Mouse (Mus musculus): ENCODE measurements around the gene Gm20388.

The Gm20388 gene

DNA sequence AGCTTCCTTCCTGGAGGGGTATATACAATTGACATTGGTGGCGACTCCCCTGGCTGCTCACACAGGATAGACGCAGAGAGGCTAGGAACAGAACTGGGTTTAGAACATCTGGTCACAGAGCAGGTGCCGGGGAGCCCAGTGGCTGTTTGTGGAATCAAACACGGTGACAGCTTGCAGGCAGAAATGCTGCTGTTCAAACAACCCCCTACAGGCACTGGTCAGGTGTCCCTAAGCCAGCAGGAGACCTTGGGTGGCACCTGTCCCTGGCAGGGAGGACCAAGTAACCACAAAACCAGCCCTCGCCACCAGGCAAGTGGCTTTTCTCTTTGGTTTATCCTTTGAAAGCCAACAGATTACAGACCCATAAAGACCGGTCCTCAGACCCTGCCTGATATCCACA lies 2761.3 kb downstream of the Gm20388 start:
- DNase-seq (ENCODE audit: extremely low spot score, low read depth, low spot score), result no peak

DNA sequence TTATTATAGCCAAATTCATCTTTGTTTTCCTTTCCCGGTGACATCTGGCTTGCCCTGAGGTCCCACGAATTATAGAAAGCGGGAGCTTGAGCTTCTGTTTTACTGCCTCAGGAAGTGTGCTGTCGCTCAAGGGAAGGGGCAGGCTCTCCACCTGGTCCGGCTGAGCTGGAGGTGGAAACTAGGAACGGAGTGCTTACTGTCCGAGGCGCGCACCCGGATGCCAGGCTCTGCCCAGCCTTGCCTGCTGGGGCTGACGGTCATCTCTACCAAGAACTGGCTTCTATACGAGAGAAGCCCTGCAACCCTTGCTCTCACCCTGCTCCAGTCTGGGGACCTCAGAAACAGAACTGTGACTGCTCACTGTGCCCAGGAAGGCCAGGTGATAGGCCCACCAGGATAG lies 2763.3 kb downstream of the Gm20388 start:
- no peak for DNase-seq (ENCODE audit: extremely low spot score, low read depth, low spot score)

DNA sequence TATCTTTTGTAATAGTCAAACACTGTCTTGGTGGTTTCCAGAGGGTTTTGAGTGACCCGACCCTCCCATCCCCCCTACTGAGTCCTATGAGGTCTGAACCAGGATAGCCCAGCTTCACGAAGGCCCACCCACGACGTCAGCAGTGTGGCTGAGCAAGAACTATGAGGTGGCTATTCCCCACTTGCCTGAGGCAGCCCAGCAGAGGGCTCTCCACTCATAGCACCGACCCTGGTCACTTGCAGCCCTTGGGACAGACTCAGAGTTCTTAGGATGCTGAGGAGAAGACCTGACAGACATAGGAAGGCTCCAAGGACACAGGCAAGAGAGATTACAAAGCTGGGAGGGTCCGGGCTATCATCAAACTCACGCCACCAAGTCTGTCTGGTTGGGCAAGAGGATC lies 2764.4 kb downstream of the Gm20388 start:
- no peak for DNase-seq (ENCODE audit: extremely low spot score, low read depth, low spot score)

DNA sequence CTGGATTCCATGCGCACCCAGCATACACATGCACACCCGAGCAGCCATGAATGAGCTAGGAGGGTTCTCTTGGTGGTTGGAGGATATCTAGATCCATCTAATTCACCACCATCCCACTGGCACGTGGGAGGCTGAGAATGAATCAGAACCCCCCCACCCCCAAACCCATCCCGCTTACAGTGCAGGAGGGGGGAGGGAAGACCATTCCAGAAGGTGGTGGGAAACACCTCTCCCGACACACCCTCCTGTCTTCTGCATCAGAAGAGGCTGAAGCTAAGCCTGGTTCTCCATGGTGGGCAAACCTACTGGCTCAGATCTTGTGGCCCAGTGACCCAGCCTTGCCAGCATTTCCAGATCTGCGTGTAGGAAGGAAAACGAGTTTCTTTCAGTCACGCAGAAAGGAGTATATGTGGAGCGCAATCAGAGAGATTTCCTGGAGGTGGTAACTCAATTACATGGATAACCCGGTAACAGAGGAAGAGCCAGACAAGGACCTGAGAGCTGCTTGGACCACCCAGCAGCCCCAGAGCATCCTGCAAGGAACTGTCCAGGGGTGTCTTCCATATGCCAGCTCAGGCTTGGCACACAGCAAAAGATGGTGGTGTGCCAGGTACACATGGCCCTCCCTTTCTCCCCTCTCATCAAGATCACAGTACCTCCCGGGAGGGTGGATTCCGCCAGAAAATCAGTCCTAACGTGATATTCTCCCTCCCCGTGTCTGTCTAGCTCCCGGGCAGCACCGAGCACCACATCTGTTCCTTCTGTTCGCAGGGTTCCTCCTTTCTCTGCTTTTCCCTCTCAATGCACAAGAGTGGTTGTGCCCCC lies 2765.2 kb downstream of the Gm20388 start:
- no peak for DNase-seq (ENCODE audit: extremely low spot score, low read depth, low spot score)

DNA sequence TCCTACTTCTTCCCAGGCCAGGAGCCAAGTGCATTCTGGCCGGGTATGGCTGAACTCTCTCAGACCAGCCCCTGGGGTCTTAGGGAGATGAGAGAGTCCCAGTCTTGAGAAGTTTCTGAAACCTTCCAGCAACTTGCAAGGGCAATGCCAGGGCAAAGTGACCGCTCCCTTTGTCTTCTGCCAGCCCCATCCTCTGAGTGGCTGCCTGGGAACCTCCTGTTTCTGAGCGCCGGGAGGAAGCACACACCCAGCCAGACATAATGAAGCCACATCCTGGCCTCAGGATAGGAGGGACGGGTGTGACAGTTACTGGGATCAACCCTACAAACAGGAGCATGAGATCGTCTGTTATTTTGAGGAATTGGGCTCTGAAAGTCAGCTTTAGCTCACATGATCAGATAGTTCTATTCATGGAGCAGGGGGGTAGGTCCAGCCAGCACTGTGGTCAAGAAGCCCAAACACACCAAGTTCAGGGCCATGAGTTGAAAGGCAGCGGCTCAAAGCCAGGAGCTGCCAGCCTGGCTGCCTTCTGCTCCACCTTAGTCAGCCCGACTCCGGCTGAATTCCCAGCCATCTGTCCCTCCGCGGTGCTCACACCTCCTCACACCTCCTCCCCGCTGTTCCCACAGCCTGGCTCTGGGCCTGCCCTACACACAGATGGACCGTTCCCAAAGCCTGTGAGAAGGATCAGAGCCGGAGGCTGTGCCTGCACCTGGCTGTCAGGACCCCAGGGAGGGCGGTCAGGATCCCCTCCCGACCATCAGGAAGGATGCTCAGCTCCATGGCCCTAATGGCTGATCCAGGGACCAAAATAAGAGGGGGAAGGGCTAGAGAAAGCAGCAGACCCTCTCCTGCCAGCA lies 2766.2 kb downstream of the Gm20388 start:
- no peak for DNase-seq (ENCODE audit: extremely low spot score, low read depth, low spot score)

DNA sequence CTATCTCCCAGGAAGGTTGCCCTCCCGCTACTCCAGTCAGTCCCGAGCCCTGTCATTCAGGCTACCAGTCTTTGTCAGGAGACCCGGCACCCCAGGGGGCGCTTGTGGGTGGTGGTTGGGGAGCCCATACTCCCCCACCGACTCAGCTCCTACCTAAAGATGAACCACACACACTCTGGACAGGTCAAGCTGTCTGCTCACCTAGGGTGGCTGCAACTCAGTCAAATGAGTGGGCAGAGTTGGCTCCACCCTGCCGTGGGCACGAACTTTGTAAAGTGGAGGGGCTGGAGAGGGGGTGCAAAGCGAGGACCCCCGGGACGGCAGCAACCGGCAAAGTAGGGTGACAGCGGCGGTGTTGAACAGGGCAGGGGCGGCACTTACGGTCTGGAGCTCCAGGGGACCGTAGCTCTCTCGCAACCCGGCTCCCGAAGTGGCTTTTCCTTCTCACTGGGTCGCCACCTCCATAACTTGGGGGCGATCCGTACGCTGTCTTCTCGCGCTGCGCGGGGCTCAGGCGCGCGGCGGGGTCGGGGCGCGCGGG lies 2766.9 kb downstream of the Gm20388 start:
- DNase-seq (ENCODE audit: extremely low spot score, low read depth, low spot score), result no peak

DNA sequence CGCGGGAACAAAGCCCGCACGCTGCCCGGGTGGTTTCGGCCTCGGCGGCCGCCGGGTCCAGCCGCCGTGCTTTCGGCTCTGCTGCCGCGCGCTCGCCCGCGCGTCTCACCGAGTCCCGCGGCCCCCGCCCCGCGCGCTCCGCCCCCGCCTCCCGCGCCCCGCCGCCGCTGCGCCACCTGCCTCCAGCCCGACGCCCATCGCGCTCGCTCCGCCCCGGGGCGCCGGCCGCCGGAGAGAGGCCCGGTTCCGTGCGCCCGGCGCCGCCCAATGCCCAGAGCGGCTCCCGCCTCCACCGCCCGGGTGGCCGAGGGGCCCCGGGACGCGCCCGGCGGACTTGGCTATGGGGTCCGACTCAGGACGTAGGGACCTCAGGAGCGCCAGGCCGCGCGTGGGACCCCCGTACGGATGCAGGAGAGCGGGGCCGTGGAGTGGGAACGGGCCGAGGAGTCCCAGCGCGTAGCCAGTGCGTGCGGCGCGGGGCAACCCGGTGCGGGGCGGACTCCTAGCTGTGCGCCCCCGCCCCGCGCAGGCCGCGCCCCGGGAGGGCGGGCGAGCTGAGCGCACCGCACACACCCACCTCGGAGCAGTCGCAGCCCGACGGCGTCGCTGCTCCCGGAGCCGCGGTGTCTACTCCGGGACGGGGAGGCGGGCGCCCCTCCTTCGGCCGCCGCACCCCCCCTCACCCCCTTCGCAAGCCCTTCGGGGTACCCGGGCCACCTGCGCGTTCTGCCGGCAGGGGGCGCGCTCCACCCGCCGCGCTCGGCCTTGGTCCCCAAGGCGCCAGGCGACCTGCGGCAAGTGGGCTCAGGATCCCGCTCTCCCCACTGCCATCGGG lies 2767.6 kb downstream of the Gm20388 start:
- no peak for DNase-seq (ENCODE audit: extremely low spot score, low read depth, low spot score)

DNA sequence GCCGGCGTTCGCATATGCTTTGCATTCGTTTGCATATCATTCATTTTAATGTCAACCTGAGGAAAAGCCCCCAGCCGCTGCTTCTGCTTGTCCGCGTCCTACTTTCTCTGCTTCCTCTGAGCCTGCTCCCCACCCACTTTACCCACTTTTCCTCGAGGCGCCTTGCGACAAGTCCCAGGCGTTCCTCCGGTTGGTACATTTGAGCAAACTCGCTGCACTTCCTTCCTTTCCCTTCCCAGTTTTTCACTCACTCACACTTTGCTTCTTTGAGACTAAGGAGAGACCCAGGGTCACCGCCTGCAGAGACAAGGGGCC lies 2768.2 kb downstream of the Gm20388 start:
- DNase-seq (ENCODE audit: extremely low spot score, low read depth, low spot score), result no peak

DNA sequence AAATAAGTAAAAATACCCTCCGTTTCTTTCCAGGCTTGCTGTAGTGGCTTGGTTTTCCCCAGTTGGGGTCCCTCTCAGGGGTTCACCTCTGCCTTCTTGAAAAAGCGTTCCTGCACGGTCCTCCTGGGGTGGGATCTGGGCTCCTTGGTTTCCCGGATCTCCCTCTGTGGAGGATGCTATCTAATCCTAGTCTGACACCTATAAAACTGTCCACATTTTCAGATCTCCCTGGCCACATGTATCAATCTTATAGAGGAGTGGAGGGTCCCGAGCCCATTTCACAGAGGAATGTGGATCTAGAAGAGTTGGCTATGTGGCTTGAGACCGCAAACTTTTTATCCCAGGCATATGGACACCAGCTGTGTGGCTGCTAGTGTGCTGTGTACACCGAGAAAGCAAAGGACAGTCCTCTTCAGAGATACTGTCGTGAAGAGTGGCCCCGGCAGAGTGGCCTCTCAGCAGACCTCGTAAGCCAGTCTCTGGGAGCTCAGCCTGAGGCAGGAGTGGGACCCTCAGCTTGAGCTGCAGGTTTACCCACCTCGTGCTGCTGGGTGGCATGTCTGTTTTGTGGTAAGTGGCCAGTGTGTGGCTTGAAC lies 2768.8 kb downstream of the Gm20388 start:
- no peak for DNase-seq (ENCODE audit: extremely low spot score, low read depth, low spot score)

DNA sequence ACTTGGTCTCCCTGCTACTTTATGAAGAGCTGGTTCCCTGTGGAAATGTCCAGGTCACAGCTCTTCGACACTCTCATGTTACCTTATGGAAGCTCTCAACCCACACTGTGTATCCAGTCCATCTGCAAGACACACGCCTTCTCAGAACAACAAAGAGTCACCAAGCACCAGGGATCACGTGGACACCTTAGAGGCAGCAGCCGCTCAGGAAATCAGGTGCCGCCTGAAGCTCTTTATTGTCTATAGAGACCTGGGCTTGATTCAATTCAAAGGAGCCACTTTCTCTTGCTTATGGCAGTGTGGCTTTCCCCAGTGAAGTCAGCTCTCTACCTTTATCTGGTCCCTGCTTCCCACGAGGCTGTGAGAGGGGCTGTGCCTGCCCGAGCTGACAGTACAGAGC lies 2769.5 kb downstream of the Gm20388 start:
- no peak for DNase-seq (ENCODE audit: extremely low spot score, low read depth, low spot score)

DNA sequence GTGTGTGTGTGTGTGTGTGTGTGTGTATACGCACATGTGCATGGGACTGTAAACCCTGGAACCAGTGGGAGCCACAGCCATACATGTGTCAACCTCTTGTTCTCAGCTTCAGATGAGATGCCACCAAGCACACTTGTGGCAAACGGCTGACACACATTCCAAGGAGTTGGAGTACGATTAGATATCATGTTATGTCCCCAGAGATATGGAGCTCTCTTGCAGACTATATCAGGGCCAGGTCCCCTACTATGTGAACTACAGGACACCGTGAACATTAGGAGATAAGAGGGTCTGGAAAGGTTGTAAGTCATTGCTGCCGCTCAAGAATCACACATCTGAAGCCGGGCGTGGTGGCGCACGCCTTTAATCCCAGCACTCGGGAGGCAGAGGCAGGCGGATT lies 2772.2 kb downstream of the Gm20388 start:
- DNase-seq (ENCODE audit: extremely low spot score, low read depth, low spot score), result no peak

DNA sequence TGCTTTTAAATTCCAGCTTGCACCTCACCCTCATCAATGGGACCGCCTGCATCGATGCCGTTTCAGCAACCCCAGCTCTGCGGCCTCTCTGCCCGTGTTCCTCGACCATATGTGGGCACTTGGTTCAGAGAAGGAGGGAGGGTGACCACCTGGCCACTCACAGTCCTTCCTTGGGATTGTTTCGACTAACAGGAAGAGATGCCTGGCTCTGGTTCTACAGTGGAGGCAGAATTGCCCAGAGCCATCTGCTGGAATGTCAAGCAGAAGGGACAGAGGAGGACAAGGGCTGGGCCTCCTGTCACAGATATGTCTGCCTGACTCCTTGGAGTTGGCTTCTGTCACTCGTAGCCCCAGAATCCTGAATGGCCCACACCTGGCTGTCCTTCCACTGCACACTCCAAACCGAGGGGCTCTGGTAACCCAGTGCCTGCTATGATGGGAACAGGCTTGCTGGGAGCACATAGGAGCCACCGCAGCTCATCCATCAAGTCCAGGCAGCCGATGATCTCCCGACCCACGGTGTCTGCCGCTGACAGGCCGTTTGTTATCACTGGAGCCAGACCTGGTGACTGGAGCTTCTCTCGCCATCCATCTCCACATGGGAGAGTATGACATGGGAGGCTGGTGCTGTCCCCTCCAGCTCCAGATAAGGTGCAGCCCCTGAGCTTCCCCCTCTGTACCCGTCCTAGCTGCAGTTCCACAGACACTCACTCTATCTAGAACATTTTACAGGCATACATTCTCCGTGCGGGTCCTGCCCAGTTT lies 2774.6 kb downstream of the Gm20388 start:
- DNase-seq (ENCODE audit: extremely low spot score, low read depth, low spot score), result no peak

DNA sequence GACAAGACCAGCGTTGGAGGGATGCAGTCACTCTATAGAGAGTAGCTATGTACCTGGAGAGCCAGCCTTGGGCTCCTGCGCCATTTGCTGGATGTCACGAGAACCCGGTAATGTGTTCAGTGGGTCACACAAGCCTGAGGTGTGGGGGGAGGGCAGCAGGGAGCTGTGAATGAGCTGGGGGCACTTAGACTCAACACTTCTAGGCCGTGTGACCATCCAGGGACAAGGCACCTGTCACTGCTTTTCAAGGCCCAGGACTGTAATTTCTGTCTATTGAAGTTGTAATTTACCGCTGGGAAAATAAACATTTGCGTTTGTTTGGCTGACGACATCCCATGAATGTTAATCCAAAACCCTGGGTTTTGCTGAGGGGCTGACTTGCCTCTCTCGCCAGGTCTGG lies 2776.2 kb downstream of the Gm20388 start:
- DNase-seq (ENCODE audit: extremely low spot score, low read depth, low spot score), result no peak

DNA sequence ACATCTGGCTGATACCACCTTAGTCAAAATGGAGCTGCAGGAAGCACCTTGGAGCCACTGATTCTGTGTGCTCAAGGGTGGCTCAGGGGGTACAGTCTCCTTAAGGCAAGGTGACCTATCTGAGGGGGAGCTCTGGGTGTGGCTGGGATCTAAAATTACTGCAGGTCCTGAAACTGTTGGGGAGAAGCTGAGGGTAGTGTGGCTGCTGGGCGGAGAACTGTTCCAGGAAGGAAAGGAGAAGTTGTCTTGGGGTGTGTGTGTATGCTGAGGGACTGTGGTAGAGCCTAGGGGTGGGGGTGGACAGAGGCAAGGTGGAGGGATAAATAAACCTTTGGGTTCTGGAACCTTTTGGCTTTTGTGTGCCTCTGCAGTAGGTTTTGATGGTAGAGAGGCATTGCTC lies 2778.7 kb downstream of the Gm20388 start:
- no peak for DNase-seq (ENCODE audit: extremely low spot score, low read depth, low spot score)

DNA sequence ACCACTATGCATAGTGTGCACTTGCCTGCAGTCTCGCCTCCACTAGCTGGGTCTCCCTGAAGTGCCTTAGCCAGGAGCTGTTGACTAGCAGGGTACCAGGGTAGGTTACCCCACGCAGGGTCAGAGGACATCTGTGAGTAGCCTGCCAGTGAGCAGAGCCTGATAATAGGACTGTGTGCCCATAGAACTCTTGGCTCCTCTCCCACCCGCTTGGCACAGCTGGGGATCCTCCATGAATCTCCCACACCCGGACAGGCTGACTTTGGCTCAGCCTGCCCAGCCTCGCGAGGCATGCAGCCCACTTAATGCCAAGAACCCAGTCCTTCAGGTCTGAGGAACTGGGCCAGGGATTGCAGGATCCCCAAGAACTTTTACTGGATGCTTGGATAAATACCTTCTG lies 2780.4 kb downstream of the Gm20388 start:
- DNase-seq (ENCODE audit: extremely low spot score, low read depth, low spot score), result no peak

DNA sequence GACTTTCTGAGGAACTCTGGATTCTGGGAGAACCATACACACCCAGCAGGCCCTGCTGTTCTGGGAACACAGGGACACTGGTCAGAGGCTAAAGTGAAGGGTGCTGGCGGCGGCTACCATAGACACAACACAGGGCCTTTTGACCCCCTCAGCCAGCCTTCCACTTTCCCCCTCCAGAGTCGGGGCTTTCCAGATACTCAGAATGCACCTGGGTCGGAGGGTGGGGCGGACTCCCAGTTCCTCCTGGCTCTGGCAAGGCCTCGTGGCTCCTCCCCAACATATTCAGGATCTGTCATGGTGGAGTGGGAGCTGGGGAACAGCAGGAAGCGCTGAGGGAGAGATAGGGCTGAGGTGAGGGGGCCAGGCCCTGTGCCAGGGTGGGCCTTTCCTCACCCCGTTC lies 2781.5 kb downstream of the Gm20388 start:
- DNase-seq (ENCODE audit: extremely low spot score, low read depth, low spot score), result no peak

DNA sequence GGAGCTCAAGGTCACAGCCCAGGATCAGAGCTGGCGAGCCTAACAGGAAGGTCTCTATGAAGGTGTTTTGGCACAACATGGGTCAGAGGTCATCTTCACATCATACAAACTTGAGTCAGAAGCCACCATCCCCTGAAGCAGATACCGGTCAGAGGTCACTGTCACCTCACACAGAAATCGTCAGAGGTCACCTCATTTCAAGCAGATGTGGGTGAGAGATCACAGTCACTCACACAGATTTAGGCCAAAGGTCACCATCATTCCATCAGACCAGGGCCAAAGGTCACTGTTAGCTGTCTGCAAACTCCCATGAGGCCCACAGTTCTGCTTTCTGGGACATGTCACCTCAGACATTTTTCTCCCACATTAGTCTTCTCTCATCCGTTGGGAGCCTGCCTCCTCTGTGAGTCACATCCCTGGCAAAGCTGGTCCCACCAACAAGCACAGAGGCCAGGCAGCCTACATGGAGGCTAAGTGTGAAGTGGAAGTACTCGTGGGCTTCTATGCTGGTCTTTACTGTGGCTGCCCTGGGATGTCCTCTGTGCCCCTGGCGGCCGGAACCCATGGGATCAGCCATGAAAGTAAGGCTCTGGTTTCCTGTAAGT lies 2784.9 kb downstream of the Gm20388 start:
- DNase-seq (ENCODE audit: extremely low spot score, low read depth, low spot score), result no peak

DNA sequence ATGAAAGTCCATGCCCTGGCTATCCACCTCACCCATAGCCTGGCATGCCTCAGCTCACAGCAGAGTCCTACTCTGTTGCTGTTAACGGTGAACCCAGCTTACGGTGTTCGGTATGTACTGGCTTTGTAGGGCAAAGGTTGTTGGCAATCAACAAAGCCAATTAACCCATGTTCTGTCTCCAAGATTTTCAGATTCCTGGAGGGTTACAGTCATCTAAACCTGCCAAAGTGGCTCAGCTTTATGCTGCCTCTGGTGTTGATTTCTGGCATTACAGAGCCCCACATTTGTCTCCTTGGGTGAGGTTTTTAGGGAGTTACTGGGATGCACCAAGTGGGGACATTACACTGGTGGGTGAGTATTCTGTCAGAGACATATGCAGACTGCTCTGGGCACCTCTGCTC lies 2786.5 kb downstream of the Gm20388 start:
- no peak for DNase-seq (ENCODE audit: extremely low spot score, low read depth, low spot score)

DNA sequence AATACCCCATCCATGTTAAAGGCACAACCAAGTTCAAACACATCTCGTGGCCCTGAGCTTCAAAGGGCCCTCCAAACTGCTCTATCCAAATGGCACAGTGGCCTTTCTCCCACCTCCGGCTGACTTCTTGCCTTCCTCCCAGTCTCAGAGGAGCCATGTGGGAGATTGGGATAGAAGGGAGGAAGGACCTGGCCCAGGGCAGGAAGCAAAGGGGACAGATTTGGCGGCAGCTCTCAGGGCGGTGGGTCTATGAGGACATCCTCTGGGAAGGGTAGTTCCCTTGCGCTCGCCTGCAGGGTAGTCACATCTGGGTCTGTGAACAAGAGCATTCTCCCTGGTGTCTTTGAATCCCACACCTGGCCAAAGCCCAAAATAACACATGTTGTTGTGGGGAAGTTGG lies 2786.9 kb downstream of the Gm20388 start:
- no peak for DNase-seq (ENCODE audit: extremely low spot score, low read depth, low spot score)

DNA sequence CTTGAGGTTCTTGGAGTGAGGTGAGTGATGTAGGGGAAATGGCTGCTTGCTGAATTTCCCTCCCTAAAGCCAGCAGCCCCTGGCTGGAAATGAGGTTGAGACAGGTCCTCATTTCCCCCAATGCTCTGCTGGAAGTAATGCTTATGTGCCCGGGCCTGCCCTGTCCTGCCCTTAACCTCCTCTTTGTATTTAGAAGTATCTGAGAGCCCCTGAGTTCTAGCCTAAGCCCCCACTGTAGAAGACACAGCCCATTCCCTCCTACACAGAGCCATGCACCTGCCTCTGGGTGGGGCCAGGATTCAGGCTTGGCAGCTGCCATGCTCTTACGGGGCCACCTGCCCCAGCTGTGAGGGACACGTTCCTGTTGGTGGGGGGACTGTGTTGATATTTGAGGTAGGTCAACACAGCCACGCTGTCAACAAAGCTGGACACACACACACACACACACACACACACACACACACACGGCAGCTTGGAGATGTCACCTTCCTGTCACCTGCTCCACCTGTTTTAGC lies 2787.7 kb downstream of the Gm20388 start:
- DNase-seq (ENCODE audit: extremely low spot score, low read depth, low spot score), result no peak
